Mouse (Mus musculus) Patski (cell line): ENCODE data around the gene Yipf1. TPM values are rescaled to one million over a fixed set of nuclear protein-coding genes. Genes with fewer than 3 reads are reported as not detected.

Experiments used
- ATAC-seq: fragments of 100-300 bp; one replicate; pipeline ENCODE4 v1.8.0; 2021
- CTCF ChIA-PET: fragments of 350-600 bp; sonication (Branson Sonifier 250); formaldehyde crosslinking; loops from one replicate; lab custom pipeline; 2022; ENCODE audit warnings: inconsistent platforms; lab: Charles Lee
- POLR2A ChIA-PET: fragments of 350-600 bp; sonication (Branson Sonifier 250); formaldehyde crosslinking; loops from one replicate; lab custom pipeline; 2022; ENCODE audit warnings: antibody characterized with exemption, inconsistent platforms; lab: Charles Lee
- DNase-seq: peaks from one replicate; pipeline ENCODE4 v3.0.0-alpha.2; 2011; ENCODE audit warnings: low read depth, low spot score
- H3K27me3 ChIP-seq: fragments of 371-371 bp; one replicate; pipeline ENCODE4 v1.5.1; 2021
- CTCF ChIP-seq: fragments of 100-300 bp; IDR thresholded peaks from one replicate; pipeline ENCODE4 v1.5.1; 2021
- in situ Hi-C: fragments of 300-500 bp; cut with MboI; formaldehyde crosslinking; loops from 3 replicates; pipeline ENCODE4 v1.11.1; 2018; ENCODE audit warnings: low pct_unique_long_range_greater_than_20kb, mixed read lengths
- polyA plus RNA-seq: library from polyadenylated mRNA; unstranded; gene quantifications from one replicate; pipeline ENCODE4 v1.2.3, GENCODE M21; 2021

Gene Yipf1
- polyA plus RNA-seq, 1 experiment from 2014 or later = 33.4 TPM

DNA sequence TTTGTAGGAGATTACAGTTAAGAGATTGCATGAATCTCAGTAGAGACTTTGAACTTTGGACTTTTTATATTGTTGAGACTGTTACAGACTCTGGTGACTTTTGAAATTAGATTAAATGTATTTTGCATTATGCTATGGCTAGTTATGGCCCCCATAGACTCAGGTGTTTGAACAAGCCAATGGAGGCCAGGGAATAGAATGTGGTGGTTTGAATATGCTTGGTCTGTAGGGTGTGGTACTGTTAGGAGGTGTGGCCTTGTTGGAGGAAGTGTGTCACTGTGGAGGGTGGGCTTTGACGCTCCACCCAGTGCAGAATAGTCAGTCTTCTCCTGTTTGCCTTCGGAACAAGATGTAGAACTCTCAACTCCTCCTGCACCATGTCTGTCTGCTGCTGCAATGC, 8.9 kb downstream of the Yipf1 start:
- in situ Hi-C loops = no loop called here
- no peak for TF ChIP-seq CTCF
- POLR2A ChIA-PET = no interaction called here
- DNase-seq (no peak), ATAC-seq (no peak)
- H3K27me3 ChIP-seq = no peaks in the 10 kb centered on the region
- CTCF ChIA-PET = interaction anchor here (1.2 kb wide), 1 partner anchor 11 kb away, joined by 3 read pairs; no protein-coding TSS in a partner anchor

GRCm38 (mm10) chr4:107328530-107328929, 14.4 kb downstream of the Yipf1 start:
- TF ChIP-seq CTCF = no peak
- no peak for ATAC-seq
- in situ Hi-C loops = no loop called here
- no peak for DNase-seq
- POLR2A ChIA-PET = no interaction called here
- CTCF ChIA-PET = interaction anchor here (0.7 kb wide), 1 partner anchor 124 kb away, joined by 3 read pairs; no protein-coding TSS in a partner anchor
- H3K27me3 ChIP-seq = no peaks in the 10 kb centered on the region

DNA sequence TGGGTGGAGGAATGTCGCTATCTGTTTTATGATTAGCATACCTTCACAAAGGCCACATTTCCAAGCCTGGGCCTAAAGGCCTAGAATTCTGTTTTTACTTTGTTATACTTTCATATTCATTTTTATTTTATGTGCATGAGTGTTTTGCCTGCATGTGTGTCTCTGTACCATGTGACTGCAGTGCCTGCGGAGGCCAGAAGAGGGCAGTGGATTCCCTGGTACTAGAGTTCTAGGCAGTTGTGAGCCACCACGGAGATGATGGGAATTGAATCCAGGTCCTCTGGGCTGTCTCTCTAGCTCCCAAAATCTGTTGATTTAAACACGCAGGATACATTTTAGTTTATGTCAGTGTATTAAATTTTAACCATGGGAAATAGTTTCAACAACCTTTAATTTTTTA, 19.4 kb downstream of the Yipf1 start:
- H3K27me3 ChIP-seq = no peaks in the 10 kb centered on the region
- DNase-seq (no peak), ATAC-seq (no peak)
- CTCF ChIA-PET = no interaction called here
- TF ChIP-seq CTCF = no peak
- POLR2A ChIA-PET = no interaction called here
- in situ Hi-C loops = no loop called here

GRCm38 (mm10) chr4:107336356-107336755, 22.2 kb downstream of the Yipf1 start:
- H3K27me3 ChIP-seq = no peaks in the 10 kb centered on the region
- in situ Hi-C loops = no loop called here
- ChIA-PET POLR2A (no interaction called here), CTCF (no interaction called here)
- DNase-seq (no peak), ATAC-seq (no peak)
- no peak for TF ChIP-seq CTCF

- no peaks in the 10 kb centered on the region for H3K27me3 ChIP-seq
- DNase-seq (no peak), ATAC-seq (no peak)
- in situ Hi-C loops = no loop called here
- TF ChIP-seq CTCF = no peak
- CTCF ChIA-PET = interaction anchor here (0.7 kb wide), 1 partner anchor 12 kb away, joined by 3 read pairs; no protein-coding TSS in a partner anchor
- POLR2A ChIA-PET = interaction anchor here (1.2 kb wide), 1 partner anchor 22 kb away, joined by 3 read pairs; no protein-coding TSS in a partner anchor
Observed at GRCm38 (mm10) chr4:107337455-107337854, 23.3 kb downstream of the Yipf1 start.

DNA sequence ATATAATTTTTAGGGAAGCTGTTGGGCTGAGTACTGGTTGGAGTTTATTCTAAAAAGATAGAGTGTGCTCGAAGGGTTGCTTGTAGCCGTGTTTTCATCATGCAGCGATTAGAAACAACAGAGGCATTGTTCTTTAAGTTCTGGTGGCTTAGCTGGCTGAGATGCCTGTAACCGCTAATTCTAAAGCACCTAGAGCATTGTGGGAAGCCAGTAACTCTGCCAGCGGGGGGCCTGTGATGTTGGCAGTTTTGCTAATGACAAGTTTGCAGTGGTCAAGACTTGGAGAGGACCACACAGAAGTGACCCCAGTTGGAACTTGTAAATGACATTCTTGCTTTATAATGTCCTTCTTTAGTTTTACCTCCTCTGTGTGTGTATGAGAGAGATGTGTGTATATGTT, 27.2 kb downstream of the Yipf1 start:
- DNase-seq (no peak), ATAC-seq (no peak)

DNA sequence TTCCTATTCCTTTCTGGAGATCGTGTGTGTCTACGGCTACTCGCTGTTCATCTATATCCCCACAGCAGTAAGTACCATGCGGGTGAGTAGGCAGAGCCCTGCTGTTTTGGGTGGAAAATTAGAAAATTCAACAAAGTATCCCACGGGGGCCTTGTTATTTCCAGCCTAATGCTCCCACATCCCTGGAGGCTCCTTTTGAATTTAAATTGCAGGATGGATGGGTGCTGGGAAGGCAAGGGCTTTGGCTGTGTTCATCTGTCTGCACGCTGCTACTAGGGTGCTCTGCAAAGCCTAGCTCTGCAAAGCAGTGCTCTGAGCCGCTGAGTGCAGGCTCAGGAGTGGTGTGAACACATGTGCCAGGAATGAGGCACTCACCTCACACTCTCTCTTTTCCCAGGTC, 30.4 kb downstream of the Yipf1 start:
- H3K27me3 ChIP-seq = no peaks in the 10 kb centered on the region
- DNase-seq (no peak), ATAC-seq (no peak)
- ChIA-PET CTCF (interaction anchor here (1.3 kb wide), 1 partner anchor 180 kb away, joined by 3 read pairs; no protein-coding TSS in a partner anchor), POLR2A (no interaction called here)
- TF ChIP-seq CTCF = no peak
- in situ Hi-C loops = no loop called here

More for the DNA sequence above, 27.2 kb downstream of the Yipf1 start:
- TF ChIP-seq CTCF = no peak
- ChIA-PET POLR2A (interaction anchor here (0.6 kb wide), 1 partner anchor 667 kb away, joined by 3 read pairs; no protein-coding TSS in a partner anchor), CTCF (interaction anchor here (1.3 kb wide), 1 partner anchor 20 kb away, joined by 4 read pairs; no protein-coding TSS in a partner anchor)
- in situ Hi-C loops = no loop called here
- H3K27me3 ChIP-seq = no peaks in the 10 kb centered on the region

DNA sequence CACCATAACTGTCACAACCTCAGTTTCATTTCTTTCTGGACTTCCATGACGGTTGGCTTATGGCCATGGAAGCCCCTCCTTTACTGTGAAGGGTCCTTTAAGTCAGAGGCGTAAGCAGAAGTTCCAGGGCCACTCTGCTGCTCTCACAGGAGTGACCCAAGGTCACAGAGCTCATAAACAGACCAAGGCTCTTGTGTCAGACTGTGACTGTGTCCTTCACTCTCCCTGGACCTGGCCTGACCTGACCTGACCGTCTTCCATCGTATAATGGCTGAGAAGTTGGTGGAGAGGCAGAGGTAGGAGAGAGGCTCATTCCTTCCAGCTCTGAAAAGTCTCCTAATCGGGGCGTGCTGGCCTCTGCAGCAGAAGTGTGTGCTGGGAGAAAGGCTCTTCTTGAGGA, 33.1 kb downstream of the Yipf1 start:
- ATAC-seq = no peak
- in situ Hi-C loops = no loop called here
- H3K27me3 ChIP-seq = no peaks in the 10 kb centered on the region
- ChIA-PET CTCF (no interaction called here), POLR2A (interaction anchor here (0.5 kb wide), 1 partner anchor 299 kb away, joined by 5 read pairs; no protein-coding TSS in a partner anchor)
- TF ChIP-seq CTCF = no peak
- no peak for DNase-seq

DNA sequence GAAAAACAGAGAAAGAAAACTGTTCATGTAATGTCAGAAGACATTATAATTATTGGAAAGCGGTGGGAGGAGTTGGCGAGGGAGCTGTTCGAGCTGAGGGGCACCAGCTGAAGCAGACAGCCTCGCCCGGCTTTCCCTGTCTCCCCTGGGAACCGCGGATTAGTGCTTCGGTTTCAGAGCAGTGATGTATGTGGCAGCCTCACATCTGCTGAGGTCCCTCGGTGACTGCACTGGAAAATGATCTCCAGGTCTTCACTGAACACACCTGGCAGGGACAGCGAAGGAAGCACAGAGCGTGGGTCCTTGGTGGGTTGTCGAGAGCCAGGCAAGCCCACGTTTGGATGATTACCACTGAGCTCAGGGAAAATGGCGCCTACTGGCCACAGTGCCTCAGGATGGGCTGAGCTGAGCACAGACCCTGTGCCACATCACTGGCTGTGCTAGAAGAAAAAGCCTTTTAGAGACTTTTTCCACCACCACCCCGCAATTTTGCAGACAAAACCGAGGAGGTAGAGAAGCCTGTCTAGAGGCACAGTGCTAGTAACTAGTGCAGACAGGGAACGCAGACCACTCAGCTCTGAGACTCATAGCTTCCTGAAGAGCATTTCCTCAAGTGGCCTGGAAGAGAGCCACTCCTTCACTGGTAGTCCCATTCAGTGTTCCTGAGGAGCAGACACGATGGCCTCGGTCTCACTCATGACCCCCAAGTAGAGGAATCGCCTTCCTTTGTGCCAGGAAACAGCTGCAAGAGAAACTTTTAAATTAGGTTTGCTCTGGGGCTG, 34.6 kb downstream of the Yipf1 start:
- CTCF ChIA-PET = interaction anchor here (1.0 to 1.1 kb wide), 2 partner anchors 11 to 27 kb away, joined by 3 read pairs; no protein-coding TSS in a partner anchor

DNA sequence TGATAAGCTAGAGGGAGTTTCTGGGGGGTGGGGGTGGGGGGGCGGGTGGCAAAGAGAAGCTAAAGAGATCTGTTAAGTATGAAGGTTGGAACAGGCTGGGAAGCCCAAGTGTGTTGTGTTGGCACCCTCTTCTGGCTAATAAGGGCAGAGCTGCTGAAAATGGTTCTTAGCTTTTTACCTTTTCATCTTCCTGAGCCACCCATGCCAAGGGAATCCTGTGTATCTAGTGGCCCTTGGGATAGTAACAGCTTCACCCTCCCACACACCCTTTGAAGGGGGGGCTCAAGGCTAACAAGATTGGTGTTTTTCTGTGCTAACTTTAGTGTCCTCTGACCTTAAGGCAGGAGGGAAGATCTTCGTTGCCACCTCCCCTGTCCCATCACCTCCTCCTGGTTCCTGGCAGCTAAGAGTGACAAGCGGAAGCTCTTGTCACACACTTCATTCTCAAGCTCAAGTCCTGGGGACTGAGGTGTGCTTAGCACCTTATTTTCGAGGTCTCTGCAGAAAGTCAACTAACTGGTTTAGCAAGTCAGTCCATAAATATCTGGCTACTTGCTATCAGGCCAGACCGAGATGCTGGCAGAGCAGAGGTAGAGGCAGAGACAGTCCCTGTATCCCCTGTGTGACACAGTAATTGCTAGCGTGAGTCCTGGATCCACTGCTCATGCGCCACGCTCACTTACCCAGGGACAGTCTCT, 35.3 kb downstream of the Yipf1 start:
- DNase-seq (no peak), ATAC-seq (no peak)
- no peaks in the 10 kb centered on the region for H3K27me3 ChIP-seq
- CTCF ChIA-PET = interaction anchor here (0.8 to 1.1 kb wide), 3 partner anchors 12 to 173 kb away, joined by 3 read pairs; no protein-coding TSS in a partner anchor
- peak; percentile 73 for TF ChIP-seq CTCF
- in situ Hi-C loops = no loop called here
- POLR2A ChIA-PET = no interaction called here

More for the DNA sequence above, 34.6 kb downstream of the Yipf1 start:
- POLR2A ChIA-PET = no interaction called here
- DNase-seq (no peak), ATAC-seq (no peak)
- no peak for TF ChIP-seq CTCF
- in situ Hi-C loops = no loop called here
- H3K27me3 ChIP-seq = no peaks in the 10 kb centered on the region

DNA sequence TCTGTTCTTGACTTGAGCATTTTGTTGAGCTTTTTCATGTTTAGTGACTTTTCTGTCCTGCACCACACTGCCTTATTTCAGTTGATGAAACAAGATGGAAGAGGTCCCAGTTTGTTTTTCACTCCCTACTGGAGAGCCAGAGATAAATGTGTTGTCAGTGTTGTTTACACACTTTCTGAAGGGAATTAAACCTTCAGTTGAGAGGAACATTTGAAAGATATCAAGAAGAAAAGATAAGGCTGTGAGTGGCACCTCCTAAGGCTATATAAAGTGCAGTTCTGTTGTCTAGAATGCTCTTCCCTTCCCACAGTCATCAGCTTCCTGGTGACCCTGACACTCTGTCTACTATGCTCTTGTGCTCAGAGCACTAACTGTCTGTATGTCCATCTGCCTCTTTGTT, 37.2 kb downstream of the Yipf1 start:
- no peaks in the 10 kb centered on the region for H3K27me3 ChIP-seq
- DNase-seq = no peak
- in situ Hi-C loops = no loop called here
- POLR2A ChIA-PET = no interaction called here
- no peak for TF ChIP-seq CTCF
- ATAC-seq = no peak
- CTCF ChIA-PET = no interaction called here
